Mouse (Mus musculus) cerebellum, adult 9-11 months (tissue): ENCODE results near the gene Pgls.

Experiments used
- DNase-seq: peaks from one replicate; pipeline ENCODE4 v3.0.0; 2022

The Pgls gene

GRCm38 (mm10) chr8:71591471-71592373 is at the start of gene Pgls:
Pgls (plus strand) TSS chr8:71592176.
- peak; percentile 97 for DNase-seq

GRCm38 (mm10) chr8:71542632-71543343 is 49.2 kb upstream of the Pgls start, which contains the start of gene Mvb12a:
Mvb12a (plus strand) TSS chr8:71542922.
- peak; percentile 99 for DNase-seq

DNA sequence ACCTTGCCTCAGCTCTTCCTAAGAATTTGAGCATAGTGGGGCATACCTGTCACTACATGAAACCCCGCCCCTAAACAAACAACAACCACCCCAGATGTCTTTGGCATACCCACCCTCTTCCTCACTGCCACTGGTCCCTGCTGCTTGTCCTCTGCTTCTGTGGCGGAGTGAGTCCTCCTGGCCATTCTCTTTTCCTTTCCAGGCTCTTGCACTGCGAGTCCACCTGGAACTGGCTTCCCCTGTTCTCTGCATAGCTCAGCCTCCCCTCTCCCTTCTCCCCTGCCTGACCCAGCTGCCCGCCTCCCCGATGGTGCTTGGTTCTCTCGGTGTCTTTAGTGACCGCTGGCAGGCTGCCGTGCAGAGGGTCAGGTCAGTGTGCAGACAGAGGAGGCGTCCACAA is 48.2 kb upstream of the Pgls start:
- no peak for DNase-seq

GRCm38 (mm10) chr8:71545053-71545452 is 46.9 kb upstream of the Pgls start:
- DNase-seq = no peak

DNA sequence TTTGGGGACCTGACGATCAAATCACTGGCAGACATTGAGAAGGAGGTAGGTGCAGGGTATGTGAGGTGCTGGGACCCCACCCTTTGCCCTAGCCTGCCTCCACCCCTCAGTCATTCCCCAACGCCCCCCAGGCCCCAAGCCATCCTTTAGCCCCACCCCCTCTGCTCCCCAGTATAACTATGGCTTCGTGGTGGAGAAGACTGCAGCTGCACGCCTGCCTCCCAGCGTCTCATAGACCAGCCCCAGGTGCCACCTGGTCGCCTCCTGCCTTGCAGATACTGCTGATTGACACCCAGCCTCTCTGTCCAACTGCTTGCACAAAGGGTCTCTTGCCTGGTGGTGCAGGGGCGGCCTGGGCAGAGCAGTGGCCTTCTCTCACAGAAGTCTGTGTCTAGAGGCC is 44.4 kb upstream of the Pgls start:
- no peak for DNase-seq

DNA sequence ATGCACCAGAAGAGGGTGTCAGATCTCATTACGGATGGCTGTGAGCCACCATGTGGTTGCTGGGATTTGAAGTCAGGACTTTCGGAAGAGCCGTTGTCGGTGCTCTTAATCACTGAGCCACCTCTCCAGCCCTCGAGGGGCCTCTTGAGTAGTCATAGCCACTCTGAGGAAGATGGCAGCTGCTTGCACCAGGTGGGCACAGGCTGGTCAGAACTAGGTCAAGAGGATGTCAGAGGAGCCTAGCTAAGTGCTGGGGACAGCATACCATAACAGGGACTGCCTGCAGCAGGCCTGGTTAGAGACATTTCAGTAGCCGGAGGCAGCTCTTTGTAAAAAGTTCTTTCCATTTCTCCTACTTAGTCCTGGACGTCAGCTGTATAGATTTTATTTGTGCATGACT is 41.2 kb upstream of the Pgls start:
- no peak for DNase-seq

GRCm38 (mm10) chr8:71552770-71553169 is 39.2 kb upstream of the Pgls start:
- no peak for DNase-seq

- DNase-seq = no peak
These were observed 38.0 kb upstream of the Pgls start for GRCm38 (mm10) chr8:71554001-71554400.

GRCm38 (mm10) chr8:71554644-71555043 is 37.3 kb upstream of the Pgls start:
- DNase-seq = no peak

- DNase-seq = no peak
These were observed 33.7 kb upstream of the Pgls start, which contains the start of gene Tmem221 for GRCm38 (mm10) chr8:71558071-71558957. Tmem221 (minus strand) TSS chr8:71558871.

DNA sequence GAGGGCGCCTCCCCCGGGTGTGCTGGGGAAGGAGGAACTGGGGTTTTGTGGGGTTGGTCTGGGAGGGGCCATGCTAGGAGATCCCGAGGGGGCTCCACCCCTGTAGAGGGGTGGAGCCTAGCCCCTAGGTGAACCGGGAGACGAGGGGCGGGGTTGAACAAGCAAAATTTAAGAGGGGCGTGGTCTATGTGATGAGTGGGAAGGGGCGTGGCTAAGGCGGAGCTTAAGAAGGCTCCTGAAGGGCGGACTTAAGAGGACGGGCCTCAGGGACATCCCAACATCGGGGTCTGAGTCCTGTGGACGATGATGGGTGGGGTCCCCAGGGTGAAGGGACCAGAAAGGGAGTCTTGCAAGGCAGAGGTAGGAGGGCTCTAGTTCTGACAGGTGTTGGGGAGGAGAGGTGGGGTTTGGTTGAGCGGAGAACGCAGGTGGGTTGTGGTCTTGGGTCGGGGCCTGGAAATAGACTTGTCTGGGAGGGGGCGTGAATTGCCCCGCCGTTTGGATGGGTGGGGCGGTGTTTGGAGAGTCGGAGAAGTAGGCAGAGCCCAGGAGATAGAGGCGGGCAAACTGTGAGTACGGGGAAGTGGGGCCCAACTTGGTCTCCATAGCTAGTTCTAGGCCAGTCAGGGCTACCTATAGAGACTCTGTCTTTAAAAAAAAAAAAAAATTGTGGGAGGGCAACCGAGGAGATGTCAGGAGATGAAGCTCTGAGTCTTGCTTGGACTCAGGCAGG is 32.9 kb upstream of the Pgls start:
- DNase-seq = peak; percentile 38

DNA sequence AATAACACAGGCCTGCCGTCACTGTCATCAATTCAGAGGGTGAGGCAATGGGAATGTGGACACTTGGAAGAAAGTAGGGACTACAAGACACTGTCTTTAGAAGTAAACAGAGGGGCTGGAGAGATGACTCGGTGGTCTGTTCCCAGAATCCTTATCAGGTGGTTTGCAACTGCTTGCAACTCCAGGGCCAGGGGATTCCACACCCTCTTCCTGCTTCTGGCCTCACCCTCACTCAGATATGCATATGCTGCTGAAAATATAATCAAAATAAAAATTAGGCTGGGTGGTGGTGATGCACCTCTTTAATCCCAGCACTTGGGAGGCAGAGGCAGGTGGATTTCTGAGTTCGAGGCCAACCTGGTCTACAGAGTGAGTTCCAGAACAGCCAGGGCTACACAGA is 31.9 kb upstream of the Pgls start:
- no peak for DNase-seq

GRCm38 (mm10) chr8:71560765-71561164 is 31.2 kb upstream of the Pgls start:
- no peak for DNase-seq

GRCm38 (mm10) chr8:71561401-71561800 is 30.6 kb upstream of the Pgls start:
- peak; percentile 57 for DNase-seq

GRCm38 (mm10) chr8:71562751-71563150 is 29.2 kb upstream of the Pgls start:
- DNase-seq = peak; percentile 78

DNA sequence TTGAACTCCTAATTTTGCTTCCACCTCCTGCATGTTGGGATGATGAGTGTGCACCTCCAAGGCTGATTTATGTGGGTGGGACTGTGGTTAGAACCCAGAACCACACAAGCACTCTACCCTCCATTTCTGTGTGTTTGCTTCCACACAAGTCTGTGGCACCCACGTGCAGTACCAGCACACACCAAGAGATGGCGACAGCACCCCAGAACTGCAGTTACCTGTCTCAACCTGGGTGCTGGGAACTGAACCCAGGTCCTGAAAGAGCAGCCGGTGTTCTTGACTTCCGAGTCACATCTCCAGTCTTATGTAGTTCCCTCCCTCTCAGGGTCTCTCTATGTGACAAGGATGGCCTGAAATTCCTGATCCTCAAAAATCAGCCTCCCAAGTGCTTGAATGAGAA is 28.0 kb upstream of the Pgls start:
- no peak for DNase-seq

- DNase-seq = no peak
These were observed 25.5 kb upstream of the Pgls start, which contains the start of gene Nxnl1 for GRCm38 (mm10) chr8:71566501-71566900. Nxnl1 (minus strand) TSS chr8:71566601.

DNA sequence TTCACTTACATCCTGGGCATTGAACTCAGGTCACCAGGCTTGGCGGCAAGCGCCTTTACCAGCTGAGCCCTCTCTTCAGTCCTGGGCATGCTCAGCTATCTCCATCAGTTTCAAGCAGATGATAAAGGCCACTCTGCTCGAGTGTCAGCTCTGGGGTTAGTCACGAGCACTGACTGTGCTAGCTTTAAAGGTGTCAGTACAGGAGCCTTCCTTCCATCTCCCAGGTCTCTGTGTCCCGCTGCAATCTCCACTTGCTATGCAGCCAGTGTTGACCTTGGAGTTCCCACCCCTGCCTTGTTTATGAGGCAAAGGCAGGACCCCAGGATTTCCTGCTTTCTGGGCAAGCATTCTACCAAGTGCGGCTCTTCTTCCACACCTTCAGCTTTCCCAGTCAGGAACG is 24.4 kb upstream of the Pgls start:
- no peak for DNase-seq

DNA sequence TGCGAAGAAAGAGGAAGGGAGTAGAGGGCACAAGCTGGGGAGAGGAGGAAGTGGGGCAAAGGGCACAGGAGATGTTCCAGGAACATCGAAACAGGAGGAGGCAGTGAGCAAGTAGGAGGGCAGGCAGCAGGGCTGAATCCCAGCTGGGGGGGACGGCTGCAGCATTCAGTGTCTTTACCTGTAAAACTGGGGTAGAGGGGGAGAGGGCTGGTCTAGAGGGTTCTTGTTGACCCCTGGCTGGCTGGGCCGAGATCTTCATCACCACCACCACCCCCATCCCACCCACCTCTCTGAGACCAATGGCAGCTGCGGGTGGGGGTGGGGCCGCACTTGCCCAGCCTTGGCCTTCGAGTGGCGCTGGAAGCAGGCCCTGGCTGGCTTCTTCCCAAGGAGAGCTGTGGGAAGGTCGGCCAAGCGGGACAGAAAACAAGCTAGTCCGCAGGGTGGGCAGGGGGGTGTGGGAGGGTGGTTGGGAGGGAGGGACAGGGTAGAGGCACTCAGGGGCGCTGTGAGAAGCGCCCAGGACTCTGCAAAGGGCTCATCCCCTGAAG is 23.5 kb upstream of the Pgls start, which contains the start of gene Slc27a1:
Slc27a1 (plus strand) TSS at position 496 of the 551 bp plus-strand sequence.
- peak; percentile 78 for DNase-seq

DNA sequence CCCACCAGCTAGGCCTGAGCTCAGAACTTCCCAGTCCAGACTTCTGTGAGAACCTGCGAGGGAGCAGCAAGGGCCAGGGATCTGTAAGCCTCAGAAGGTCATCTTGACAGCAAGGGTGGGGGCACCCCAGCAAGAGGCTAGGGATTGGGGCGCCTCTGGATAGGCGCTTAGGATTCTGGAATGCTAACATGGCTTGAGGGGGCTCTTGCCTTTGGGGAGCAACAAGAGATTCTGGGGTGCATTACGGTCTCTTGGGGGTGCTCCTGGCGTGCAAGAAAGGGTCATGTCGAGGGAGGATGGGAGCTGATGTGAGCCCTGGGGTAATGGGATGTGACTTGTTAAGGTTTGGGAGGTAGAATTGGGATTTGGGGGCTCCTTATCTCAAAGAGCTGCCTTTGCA is 23.0 kb upstream of the Pgls start:
- DNase-seq = peak; percentile 77
